Mouse (Mus musculus) embryonic facial prominence, embryonic 14.5 days (tissue): ENCODE data around the gene AC161166.1. TPM values are rescaled to one million over a fixed set of nuclear protein-coding genes. Genes with fewer than 3 reads are reported as not detected.
"Not testable (repeated sequence)": the region's sequence is repeated elsewhere in the genome, so short reads cannot be mapped to it uniquely, and the experiment has no call there.

ENCODE experiments used
- ATAC-seq: fragments of 200-750 bp; cut with Nextera tagmentation; 2 replicates; pipeline ENCODE4 v1.8.0; 2017; ENCODE audit warnings: low read depth, moderate number of reproducible peaks, moderate TSS enrichment
- DNase-seq: peaks from one replicate; pipeline ENCODE4 v3.0.0-alpha.2; 2015; ENCODE audit warnings: low spot score
- H3K27ac ChIP-seq: fragments of 300-500 bp; sonication (generic); replicated peaks from 2 replicates; pipeline ENCODE4 v1.5.1; 2014; ENCODE audit warnings: low read depth, mild to moderate bottlenecking, low read length, moderate library complexity
- H3K27me3 ChIP-seq: fragments of 300-500 bp; sonication (generic); replicated peaks from 2 replicates; pipeline ENCODE4 v1.6.1; 2014; ENCODE audit warnings: low read length; ENCODE audit not compliant: control insufficient read depth, insufficient read depth
- H3K36me3 ChIP-seq: fragments of 300-500 bp; sonication (generic); 2 replicates; pipeline ENCODE4 v1.6.1; 2014; ENCODE audit warnings: low read length, mixed read lengths; ENCODE audit not compliant: control insufficient read depth, insufficient read depth
- H3K4me1 ChIP-seq: fragments of 300-500 bp; sonication (generic); 2 replicates; pipeline ENCODE4 v1.6.1; 2014; ENCODE audit warnings: antibody characterized with exemption, low read length; ENCODE audit not compliant: control insufficient read depth, insufficient read depth
- H3K4me2 ChIP-seq: fragments of 300-500 bp; sonication (generic); 2 replicates; pipeline ENCODE4 v1.6.1; 2014; ENCODE audit warnings: low read depth, mild to moderate bottlenecking, low read length, moderate library complexity, mixed read lengths
- H3K4me3 ChIP-seq: fragments of 300-500 bp; sonication (generic); 2 replicates; pipeline ENCODE4 v1.5.1; 2014; ENCODE audit warnings: low read depth, mild to moderate bottlenecking, low read length
- H3K9ac ChIP-seq: fragments of 300-500 bp; sonication (generic); 2 replicates; pipeline ENCODE4 v1.6.1; 2014; ENCODE audit warnings: low read depth, mild to moderate bottlenecking, low read length, moderate library complexity, mixed read lengths
- H3K9me3 ChIP-seq: fragments of 300-500 bp; sonication (generic); 2 replicates; pipeline ENCODE4 v1.6.1; 2016; ENCODE audit warnings: low read length; ENCODE audit not compliant: control insufficient read depth
- whole genome bisulfite sequencing: fragments of 180-500 bp; shearing (Covaris S2); extraction: QIAGEN DNeasy Blood & Tissue Kit; methylation state at CpG from one replicate; pipeline ENCODE4 v1.1.7; 2014; 5-methylcytosine and 5-hydroxymethylcytosine counted together
- polyA plus RNA-seq: library from polyadenylated mRNA; unstranded; fragments of >200 nt; fragmentation: Nextera tagmentation; extraction: Ambion mirVana; gene quantifications from 2 replicates; pipeline ENCODE4 v1.2.1, GENCODE M21; 2014

Gene AC161166.1
- polyA plus RNA-seq, 1 experiment from 2014 or later = 0.19 TPM

DNA sequence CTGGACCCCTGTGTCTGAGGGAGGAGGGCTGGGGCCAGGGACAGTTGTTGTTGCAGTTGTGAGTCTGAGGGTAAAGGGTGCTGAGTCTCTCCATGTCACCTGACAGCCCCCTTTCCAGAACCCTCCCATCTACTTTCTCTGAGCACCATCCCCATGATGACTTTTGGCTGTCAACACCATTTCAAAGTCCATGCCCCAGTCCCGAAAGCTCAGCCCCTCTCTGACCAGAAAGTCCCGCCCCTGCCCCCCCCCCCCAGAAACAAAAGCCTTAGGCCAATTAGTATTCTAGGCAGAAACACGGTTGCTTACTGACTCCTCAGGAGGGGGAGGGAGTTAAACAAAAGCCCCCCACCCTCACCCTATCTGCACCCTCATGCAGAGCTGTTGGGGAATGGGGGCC lies 24.9 kb downstream of the AC161166.1 start:
- 16% methylated on average over 3 of the region's 3 CpGs for WGBS
- H3K4me2 ChIP-seq = no peak overlapping the region
- no peaks in the 10 kb centered on the region for H3K9me3 ChIP-seq
- H3K9ac ChIP-seq = no peak overlapping the region
- DNase-seq (no peak), ATAC-seq (no peak)
- H3K4me3 ChIP-seq = no peak overlapping the region
- H3K4me1 ChIP-seq = no peaks in the 10 kb centered on the region
- no peak overlapping the region for H3K27ac ChIP-seq
- no peaks in the 10 kb centered on the region for H3K36me3 ChIP-seq
- H3K27me3 ChIP-seq = 0 out of 2 replicates have a peak, but pooled peaks cover 5% of the 10 kb centered on the region

DNA sequence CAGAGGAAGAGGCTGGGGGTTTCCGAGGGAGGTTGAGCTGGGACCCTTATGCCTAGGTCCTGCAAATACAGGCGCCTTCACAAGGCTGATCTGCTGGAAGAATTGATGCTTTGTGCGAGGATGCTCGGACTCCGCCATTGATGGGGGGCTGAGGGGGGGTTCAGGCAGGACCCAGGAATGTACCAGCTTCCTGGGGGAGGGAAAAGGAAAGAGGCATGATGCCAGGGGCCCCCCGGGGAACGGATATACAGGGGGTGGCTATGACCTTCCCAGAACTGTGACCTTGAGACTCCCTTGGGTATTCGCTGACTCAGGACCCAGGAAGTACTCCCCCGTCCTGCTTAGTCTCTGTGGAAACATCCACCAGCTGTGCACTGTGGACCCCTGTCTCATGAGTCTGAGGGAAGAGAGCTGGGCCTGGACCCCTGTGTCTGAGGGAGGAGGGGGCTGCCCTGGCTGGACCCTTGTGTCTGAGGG lies 25.6 kb downstream of the AC161166.1 start:
- no peak for DNase-seq
- Histone ChIP-seq H3K27ac (no peak overlapping the region), H3K4me2 (no peak overlapping the region), H3K9me3 (no peaks in the 10 kb centered on the region), H3K4me3 (no peak overlapping the region), H3K4me1 (peaks cover under 1% of the 10 kb centered on the region; the same call in 1 of the 2 replicates), H3K36me3 (no peaks in the 10 kb centered on the region), H3K27me3 (0 out of 2 replicates have a peak, but pooled peaks cover 5% of the 10 kb centered on the region), H3K9ac (no peak overlapping the region)
- no peak for ATAC-seq
- WGBS = 59% methylated on average over 9 of the region's 9 CpGs

DNA sequence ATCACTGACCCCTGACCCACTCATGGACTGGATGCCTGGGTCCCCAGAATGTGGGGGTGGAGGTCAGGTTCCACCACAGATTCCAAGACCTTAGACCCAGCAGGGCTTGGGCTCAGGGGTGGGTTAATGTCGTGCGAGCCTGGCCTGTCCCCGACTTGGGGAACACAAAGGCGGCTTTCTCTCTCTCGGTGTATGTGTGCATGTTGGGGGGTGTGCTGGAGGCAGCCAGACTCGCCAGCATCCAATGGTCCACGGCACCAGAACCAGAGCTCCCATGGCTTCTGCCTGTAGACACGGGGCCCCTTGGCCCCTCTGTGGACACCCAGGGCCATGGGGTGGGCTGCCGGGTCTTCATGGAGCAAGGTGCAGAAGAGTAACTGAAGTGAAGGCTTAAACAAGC lies 26.8 kb downstream of the AC161166.1 start:
- Histone ChIP-seq H3K9ac (no peak overlapping the region), H3K4me3 (no peak overlapping the region), H3K4me2 (no peak overlapping the region), H3K36me3 (no peaks in the 10 kb centered on the region), H3K9me3 (no peaks in the 10 kb centered on the region), H3K27ac (no peak overlapping the region), H3K4me1 (peaks cover 10% of the 10 kb centered on the region; the same call in 1 of the 2 replicates), H3K27me3 (0 out of 2 replicates have a peak, but pooled peaks cover 15% of the 10 kb centered on the region)
- 70% methylated on average over 9 of the region's 9 CpGs for WGBS
- ATAC-seq = no peak
- DNase-seq = no peak

DNA sequence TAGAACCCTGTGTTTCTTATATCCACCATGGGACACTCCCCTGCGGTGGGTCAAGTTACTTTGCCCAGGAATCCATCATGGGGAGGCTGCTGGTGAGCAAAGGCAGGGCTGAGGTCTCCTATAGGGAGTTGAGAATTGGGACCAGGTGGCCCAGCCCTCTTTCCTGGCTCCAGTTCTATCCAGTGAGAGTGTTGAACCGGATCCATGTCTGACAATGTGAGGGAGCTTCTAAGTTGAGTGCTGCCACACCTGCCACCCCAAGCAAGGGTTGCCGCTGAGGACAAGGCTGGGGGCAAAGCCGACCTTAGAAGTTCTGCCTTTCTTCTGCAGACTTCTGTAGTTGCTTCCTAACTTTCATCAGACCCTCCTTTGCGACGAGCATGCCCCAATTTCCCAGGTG lies 29.0 kb downstream of the AC161166.1 start:
- H3K4me1 ChIP-seq = peaks cover 10% of the 10 kb centered on the region; the same call in 1 of the 2 replicates
- not testable (repeated sequence) for H3K27ac ChIP-seq, ATAC-seq, H3K4me3 ChIP-seq, H3K9ac ChIP-seq, H3K36me3 ChIP-seq, DNase-seq, H3K9me3 ChIP-seq, H3K4me2 ChIP-seq
- WGBS = 54% methylated on average over 4 of the region's 6 CpGs
- H3K27me3 ChIP-seq = 0 out of 2 replicates have a peak, but pooled peaks cover 18% of the 10 kb centered on the region

DNA sequence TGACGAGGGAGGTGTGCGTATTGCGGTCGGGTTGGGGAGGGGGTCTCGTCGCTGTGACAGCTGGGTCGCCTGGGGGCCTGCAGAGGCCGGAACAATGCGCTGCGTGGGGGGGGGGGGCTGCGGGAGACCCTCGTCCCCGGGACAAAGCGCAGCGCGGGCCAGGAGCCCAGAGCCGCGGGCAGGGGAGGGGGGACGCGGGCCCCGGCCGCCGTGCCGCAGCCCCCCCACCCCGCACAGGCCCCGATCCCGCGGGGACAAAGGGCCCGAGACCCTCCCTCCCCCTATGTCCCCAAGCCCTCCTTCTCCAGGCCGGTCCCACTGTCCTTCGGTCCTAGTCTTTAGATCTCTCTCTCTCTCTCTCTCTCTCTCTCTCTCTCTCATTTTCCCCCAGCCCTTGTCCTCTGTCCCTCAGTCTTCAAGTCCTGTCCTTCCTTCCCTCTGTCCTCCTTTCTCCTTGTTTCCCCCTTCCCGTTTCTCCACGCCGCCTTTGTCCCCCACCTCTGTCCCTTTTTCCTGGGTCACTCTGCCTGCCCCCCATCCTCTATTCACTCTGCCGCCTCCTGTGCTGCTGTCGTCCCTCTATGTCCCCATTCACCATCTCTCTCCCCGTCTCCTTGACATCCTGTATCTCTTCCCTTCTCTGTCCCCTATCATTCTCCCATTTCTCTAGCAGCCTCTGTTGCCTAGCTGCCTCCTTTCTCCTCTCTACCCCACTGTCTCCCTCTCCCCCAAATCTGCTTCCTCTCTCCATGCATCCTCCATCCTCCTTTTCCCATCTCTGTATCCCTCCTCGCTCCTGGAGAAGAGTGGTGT lies 29.8 kb downstream of the AC161166.1 start:
- Histone ChIP-seq H3K27me3 (0 out of 2 replicates have a peak, but pooled peaks cover 18% of the 10 kb centered on the region), H3K9me3 (no peaks in the 10 kb centered on the region), H3K4me3 (peak overlapping the region; percentile 65), H3K4me1 (peaks cover 10% of the 10 kb centered on the region; the same call in 1 of the 2 replicates), H3K4me2 (peak overlapping the region; percentile 98), H3K9ac (peak overlapping the region; percentile 71), H3K36me3 (no peaks in the 10 kb centered on the region), H3K27ac (no peak overlapping the region)
- WGBS = 5% methylated on average over 9 of the region's 38 CpGs
- no peak for DNase-seq
- ATAC-seq = peak; percentile 6

DNA sequence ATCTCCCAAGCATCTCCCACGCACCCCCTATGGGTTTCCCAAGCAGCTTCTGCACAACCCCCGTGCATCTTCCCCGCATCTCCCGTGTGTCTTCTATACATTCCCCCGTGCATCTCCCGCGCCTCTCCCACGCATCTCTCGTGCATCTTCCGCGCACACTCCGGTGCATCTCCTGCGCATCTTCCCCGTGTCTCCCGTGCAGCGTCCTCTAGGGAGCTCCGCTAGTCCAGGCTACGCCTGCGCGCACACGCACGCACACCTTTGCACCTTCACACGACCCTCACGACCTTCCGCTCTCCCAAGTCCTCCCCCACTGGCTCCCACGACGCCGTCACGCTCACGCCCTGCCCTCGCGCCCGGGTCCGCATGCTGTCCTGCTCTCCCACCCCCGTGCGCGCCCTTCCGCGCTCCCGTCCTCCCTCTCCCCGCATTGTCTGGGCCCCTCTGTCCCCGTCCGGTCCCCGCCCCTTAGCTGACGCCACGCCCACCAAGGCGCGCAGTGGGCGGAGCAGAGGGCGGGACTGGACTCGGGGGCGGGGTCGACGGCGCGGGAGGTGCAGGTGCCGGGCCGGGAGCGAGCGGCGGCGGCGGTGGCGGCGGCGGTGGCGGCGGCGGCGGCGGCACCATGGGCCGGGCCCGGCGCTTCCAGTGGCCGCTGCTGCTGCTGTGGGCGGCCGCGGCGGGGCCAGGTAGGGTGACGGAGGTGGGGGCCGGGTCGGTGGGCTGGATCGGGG lies 30.6 kb downstream of the AC161166.1 start, which contains the start of gene Cadm4:
TSS of gene Cadm4 (plus strand) at position 550 of the 734 bp plus-strand sequence.
- peak within 1 kb of the TSS; percentile 71 for H3K9ac ChIP-seq
- DNase-seq = peak; percentile 84
- peak within 1 kb of the TSS; percentile 65 for H3K4me3 ChIP-seq
- peak within 1 kb of the TSS; percentile 98 for H3K4me2 ChIP-seq
- 0 out of 2 replicates have a peak, but pooled peaks cover 18% of the 10 kb centered on the region for H3K27me3 ChIP-seq
- WGBS = 1% methylated on average over 35 of the region's 83 CpGs
- peaks cover 10% of the 10 kb centered on the region; the same call in 1 of the 2 replicates for H3K4me1 ChIP-seq
- ATAC-seq = peak; percentile 85
- H3K27ac ChIP-seq = no peak within 1 kb of the TSS
- no peaks in the 10 kb centered on the region for H3K9me3 ChIP-seq
- H3K36me3 ChIP-seq = no peaks in the 10 kb centered on the region

DNA sequence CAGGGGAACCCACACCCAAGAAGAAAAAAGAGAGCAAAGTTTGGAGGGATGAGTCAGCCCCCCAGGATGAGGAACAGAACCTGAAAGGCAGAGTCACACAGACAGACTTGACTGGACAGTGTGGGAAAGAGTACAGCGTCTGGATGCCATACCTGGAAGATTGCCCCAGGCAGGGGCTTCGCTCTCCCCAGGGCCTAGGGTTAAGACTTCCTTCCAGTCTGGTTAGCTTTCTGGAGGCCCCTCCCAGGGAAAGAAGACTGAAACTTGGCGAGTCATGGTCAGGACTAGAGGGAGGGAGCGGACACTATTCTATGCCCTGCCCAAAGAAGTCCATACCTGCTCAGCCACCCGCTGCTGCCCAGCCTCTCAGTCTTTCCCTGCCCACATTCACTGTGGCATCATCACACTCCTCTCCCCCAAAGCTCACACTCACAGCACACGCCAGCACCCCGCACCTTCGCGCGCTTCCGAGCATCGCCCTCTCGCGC lies 31.2 kb downstream of the AC161166.1 start:
- DNase-seq (no peak), ATAC-seq (0 out of 2 replicates have a peak, but pooled peaks have one; percentile 4)
- Histone ChIP-seq H3K4me1 (peaks cover 10% of the 10 kb centered on the region; the same call in 1 of the 2 replicates), H3K4me3 (peak overlapping the region; percentile 65), H3K9ac (peak overlapping the region; percentile 71), H3K4me2 (peak overlapping the region; percentile 98), H3K9me3 (no peaks in the 10 kb centered on the region), H3K27ac (no peak overlapping the region), H3K36me3 (no peaks in the 10 kb centered on the region), H3K27me3 (0 out of 2 replicates have a peak, but pooled peaks cover 18% of the 10 kb centered on the region)
- whole genome bisulfite sequencing = 8% methylated on average over 12 of the region's 14 CpGs
